Mouse (Mus musculus) lung, adult 10 weeks (tissue): ENCODE data around the gene Angptl2. TPM values are rescaled to one million over a fixed set of nuclear protein-coding genes. Genes with fewer than 3 reads are reported as not detected.

ENCODE experiments used
- polyA plus RNA-seq: library from polyadenylated mRNA; stranded (reverse); fragments of 350-450 nt; fragmentation: Illumina TruSeq; extraction: RNeasy Lipid Tissue Mini Kit (QIAGEN cat#74804); gene quantifications from one replicate; pipeline ENCODE4 v1.2.3, GENCODE M21; 2014; ENCODE audit warnings: low read depth, low replicate concordance; ENCODE audit not compliant: insufficient read depth

Angptl2 gene
- 24.0 TPM for polyA plus RNA-seq

GRCm38 (mm10) chr2:33215700-33216509 is at the start of gene Angptl2:
Gene Angptl2, plus strand, starts transcription at chr2:33216069.

Other genes with a start within 250 kb of the Angptl2 start
- 10.2 TPM for gene Slc2a8, start 234.0 kb upstream of the Angptl2 start, polyA plus RNA-seq
- gene Garnl3, start 84.4 kb upstream of the Angptl2 start, polyA plus RNA-seq = 3.0 TPM
- gene Ralgps1, start 155.4 kb downstream of the Angptl2 start, polyA plus RNA-seq = 1.00 TPM
- gene Zbtb34, start 215.3 kb downstream of the Angptl2 start, polyA plus RNA-seq = 2.2 TPM